Mouse (Mus musculus): ENCODE results near the gene Cryba4.

GRCm38 (mm10) chr5:112286608-112286983, 34.3 kb upstream of the Cryba4 start:
- no peak for TF ChIP-seq GATA1 (IDR thresholded peaks at IDR 0.05; ENCODE audit: borderline replicate concordance, low read length)
- no peak for TF ChIP-seq FLI1 (IDR thresholded peaks at IDR 0.05; ENCODE audit: low read length)
